Mouse (Mus musculus) splenic B cell, adult 2 months (primary cell): ENCODE measurements around the gene Abcg8.

Source experiments
- DNase-seq: peaks from one replicate; pipeline ENCODE4 v3.0.0-alpha.2; 2011; ENCODE audit warnings: low read depth, low spot score
- H3K27me3 ChIP-seq: 2 replicates; pipeline ENCODE4 v1.6.1; 2012; ENCODE audit warnings: mild to moderate bottlenecking, low read length, moderate library complexity, mixed read lengths; ENCODE audit not compliant: control insufficient read depth, poor library complexity, insufficient read depth, severe bottlenecking
- H3K36me3 ChIP-seq: 2 replicates; pipeline ENCODE4 v1.6.1; 2012; ENCODE audit warnings: mild to moderate bottlenecking, low read length, moderate library complexity, mixed read lengths; ENCODE audit not compliant: control insufficient read depth, poor library complexity, insufficient read depth, severe bottlenecking

Gene Abcg8

DNA sequence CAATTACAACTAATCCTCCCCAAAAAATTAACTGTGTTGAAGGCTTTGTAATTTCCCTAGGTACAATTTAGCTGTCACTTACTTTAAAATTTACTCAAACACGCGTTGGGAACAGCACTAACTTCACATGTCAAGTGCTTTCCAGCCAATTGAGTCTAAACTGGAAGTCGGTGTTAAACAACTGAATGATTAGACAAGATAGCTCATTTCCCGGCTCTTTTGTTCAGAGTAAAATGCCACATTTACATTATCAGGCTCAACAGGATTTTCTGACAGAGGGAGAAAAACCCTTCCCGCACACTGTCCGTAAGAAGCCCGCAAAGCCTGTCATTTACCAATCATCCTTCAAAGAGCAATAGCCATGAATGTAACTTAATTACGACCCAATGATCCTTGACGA is 68.9 kb downstream of the Abcg8 start:
- DNase-seq: no peak
- peaks cover 11% of the 10 kb centered on the region; the same call in 1 of the 2 replicates for H3K36me3 ChIP-seq
- H3K27me3 ChIP-seq: no peaks in the 10 kb centered on the region

DNA sequence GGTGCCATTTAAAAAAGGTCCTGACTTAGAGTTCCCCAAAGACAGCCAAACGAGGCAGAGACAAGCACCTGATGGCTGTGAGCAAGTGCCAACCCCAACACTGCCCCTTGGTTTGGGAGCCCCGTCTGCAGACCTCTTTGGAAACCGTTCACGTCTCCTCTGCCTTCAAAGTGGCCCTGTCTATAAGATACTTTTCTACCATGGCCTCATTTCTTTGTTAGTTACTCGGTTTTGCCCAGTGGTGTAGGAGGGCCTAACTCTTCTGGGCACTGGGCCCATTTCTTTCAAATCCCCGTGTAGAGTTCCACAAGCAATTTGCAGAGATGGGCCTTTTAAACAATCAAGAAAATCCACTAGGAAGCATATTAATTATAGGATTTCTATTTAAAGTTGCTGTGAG is 71.1 kb downstream of the Abcg8 start:
- no peaks in the 10 kb centered on the region for H3K27me3 ChIP-seq
- peaks cover 15% of the 10 kb centered on the region; the same call in 1 of the 2 replicates for H3K36me3 ChIP-seq
- DNase-seq: no peak

DNA sequence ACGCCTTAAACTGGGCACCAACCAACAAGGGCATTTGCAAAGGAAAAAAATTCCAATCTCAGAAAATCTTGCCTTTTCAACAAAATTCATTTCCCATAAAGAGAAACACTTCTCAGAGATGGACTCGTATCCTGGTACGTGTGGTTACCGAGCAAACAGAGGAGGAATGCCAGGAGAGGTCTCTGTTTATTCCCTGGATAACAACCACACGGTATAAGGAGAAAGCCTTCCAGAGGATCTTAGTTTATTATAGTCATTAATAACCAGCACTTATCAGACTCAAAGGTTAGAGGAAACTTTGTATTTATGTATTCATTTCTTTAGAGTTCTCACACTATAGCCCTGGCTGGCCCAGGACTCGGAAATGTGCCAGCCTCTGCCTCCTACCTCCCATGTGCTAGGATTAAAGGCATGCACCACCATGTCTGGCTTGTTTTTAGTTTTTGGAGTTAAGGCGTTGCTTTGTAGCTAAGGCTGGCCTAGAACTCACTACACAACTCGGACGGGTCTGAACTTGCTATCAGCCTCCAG is 72.1 kb downstream of the Abcg8 start:
- H3K36me3 ChIP-seq: peaks cover 13% of the 10 kb centered on the region; the same call in 1 of the 2 replicates
- H3K27me3 ChIP-seq: no peaks in the 10 kb centered on the region
- DNase-seq: no peak

DNA sequence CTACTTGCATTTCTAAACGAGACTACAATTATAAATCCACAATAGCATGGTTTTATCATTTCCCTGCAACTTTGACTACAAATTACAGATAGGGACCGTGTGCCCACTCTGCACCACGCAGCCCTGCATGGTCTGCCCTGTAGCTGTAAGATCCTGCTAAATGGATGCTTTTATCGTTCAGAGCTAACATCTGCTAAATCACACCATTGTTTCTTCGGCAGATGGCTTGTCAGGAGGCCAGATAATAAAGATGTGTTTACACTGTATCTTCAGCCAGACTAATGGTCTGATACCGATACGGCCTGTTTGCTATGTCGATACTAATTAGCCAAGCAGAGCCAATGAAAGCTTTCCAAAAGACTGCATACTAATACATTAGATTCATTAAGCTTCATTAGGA is 73.2 kb downstream of the Abcg8 start:
- H3K27me3 ChIP-seq: no peaks in the 10 kb centered on the region; the same call in 1 of the 2 replicates
- DNase-seq: no peak

More for the DNA sequence above, 73.2 kb downstream of the Abcg8 start:
- peaks cover 13% of the 10 kb centered on the region; the same call in 1 of the 2 replicates for H3K36me3 ChIP-seq
